Mouse (Mus musculus): ENCODE results near the gene Chrnd. TPM values are rescaled to one million over a fixed set of nuclear protein-coding genes. Genes with fewer than 3 reads are reported as not detected.
A peak's percentile ranks its signal among the peaks of the same experiment; 100 is the strongest.

Chrnd gene
- polyA plus RNA-seq, 1 experiment from 2014 or later = not detected

DNA sequence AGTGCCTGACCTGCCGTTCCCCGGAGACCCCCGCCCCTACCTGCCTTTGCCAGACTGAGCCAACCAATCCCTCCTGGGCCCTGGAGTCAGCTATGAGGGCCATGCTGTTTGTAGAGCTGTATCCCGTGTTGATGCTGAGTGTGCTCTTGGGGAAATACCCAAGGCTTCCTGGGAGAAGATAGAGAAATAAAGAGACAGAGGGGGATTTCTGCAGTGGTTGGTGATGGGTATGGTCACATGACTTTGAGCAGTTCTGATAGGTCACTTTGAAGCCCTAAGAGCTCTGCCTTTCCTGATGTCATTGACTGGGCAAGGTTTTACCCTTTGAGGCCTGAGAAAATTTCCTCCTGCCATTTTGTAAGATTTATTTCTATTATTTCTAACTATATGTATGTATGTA, 21.0 kb downstream of the Chrnd start:
- ATAC-seq = no peak
- H3K4me3 ChIP-seq (replicated peaks) = no peak overlapping the region
- H3K4me2 ChIP-seq (replicated peaks) = no peak overlapping the region
- peaks cover 26% of the 10 kb centered on the region for H3K4me1 ChIP-seq (replicated peaks)
- WGBS = 82% methylated on average over 4 of the region's 4 CpGs
- H3K9me3 ChIP-seq = no peaks in the 10 kb centered on the region
- H3K27me3 ChIP-seq = peaks cover 16% of the 10 kb centered on the region
- no peak overlapping the region for H3K27ac ChIP-seq
- H3K36me3 ChIP-seq = no peaks in the 10 kb centered on the region
- H3K9ac ChIP-seq (replicated peaks) = no peak overlapping the region

DNA sequence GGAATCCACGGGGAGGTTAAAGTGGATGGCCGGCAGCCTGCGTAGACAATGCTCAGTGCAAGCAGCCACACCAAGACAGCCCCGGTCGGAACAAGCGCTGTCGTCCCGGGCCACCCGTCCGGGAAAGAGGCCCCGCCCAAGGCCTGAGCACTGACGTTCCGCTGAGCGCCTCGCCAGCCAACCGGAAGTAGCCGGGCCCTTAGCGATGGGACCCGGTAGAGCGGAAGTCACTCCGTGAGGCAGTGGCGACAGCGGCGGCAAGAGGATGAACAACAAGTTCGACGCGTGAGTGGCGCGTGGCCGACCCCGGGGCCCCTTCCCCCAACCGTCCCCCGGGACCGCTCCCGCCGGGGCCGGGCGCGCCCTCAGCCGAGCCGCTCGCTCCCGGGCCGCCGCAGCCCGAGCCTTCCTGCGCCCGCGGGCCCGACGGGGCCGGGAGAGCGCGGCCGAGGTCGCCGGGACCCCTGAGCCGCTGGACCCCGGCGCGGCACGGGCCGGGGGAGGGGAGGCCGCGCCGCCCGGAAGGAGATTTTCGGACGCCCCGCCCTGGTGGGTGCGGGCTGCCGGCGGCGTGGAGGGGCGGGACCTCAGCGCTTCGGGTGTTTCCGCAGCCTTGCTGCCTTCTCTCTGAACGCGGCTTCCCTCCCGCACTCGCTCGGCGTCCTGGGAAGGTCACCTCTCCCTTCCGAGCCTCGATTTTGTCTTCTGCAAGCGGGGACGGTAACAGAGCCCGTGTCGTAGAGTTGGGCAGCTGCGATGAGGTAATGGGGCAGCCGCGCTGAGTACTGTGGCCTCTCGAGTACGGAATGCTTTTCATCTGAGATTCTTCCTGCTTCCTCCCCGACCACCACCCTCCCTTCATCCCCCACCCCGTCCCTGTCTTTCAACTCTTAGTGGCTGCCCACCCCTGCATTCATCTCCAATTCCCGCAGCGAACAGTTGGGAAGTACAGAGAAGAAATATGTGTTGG, 23.6 kb downstream of the Chrnd start, which contains the start of gene Eif4e2:
TSS of gene Eif4e2 (plus strand) at position 180 of the 970 bp plus-strand sequence.
- no peaks in the 10 kb centered on the region for H3K9me3 ChIP-seq
- ATAC-seq = peak; percentile 98
- H3K4me1 ChIP-seq (replicated peaks) = peaks cover 45% of the 10 kb centered on the region
- peak within 1 kb of the TSS; percentile 78 for H3K4me2 ChIP-seq (replicated peaks)
- H3K27me3 ChIP-seq = no peaks in the 10 kb centered on the region
- peak within 1 kb of the TSS; percentile 93 for H3K9ac ChIP-seq (replicated peaks)
- peak within 1 kb of the TSS; percentile 85 for H3K4me3 ChIP-seq (replicated peaks)
- peaks cover 4% of the 10 kb centered on the region; the same call in 1 of the 2 replicates for H3K36me3 ChIP-seq
- H3K27ac ChIP-seq = peak within 1 kb of the TSS; percentile 98
- under 1% methylated on average over 82 of the region's 99 CpGs for WGBS

DNA sequence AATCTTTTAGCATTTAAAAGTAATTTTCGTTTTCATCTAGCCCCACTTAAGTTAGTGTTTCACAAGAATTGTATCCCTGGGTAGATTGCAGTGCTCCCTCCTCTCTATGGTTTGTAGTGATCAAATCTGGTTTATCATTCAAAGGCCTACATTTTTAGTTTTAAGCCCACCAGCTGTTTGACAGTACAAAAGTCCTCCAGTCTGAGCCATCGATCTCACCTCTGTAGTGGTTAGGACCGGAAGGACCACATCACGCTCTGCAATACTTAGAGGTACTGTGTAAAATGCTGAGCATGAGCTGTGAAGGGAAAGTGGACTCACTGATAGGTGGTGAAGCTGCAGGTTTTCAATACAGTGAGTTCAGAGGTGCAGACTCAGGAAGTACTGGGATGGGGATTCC, 24.3 kb downstream of the Chrnd start:
- Histone ChIP-seq H3K4me3 (replicated peaks) (peak overlapping the region; percentile 85), H3K9ac (replicated peaks) (peak overlapping the region; percentile 93), H3K4me1 (replicated peaks) (peaks cover 45% of the 10 kb centered on the region), H3K9me3 (no peaks in the 10 kb centered on the region), H3K36me3 (peaks cover 9% of the 10 kb centered on the region), H3K27me3 (no peaks in the 10 kb centered on the region), H3K4me2 (replicated peaks) (peak overlapping the region; percentile 78), H3K27ac (peak overlapping the region; percentile 98)
- no peak for ATAC-seq
- 35% methylated on average over 4 of the region's 4 CpGs for WGBS

- ATAC-seq = no peak
- peaks cover 40% of the 10 kb centered on the region for H3K36me3 ChIP-seq
- peaks cover 44% of the 10 kb centered on the region for H3K4me1 ChIP-seq (replicated peaks)
- H3K9me3 ChIP-seq = no peaks in the 10 kb centered on the region
- no peaks in the 10 kb centered on the region for H3K27me3 ChIP-seq
- no peak overlapping the region for H3K9ac ChIP-seq (replicated peaks)
- 71% methylated on average over 3 of the region's 3 CpGs for WGBS
- no peak overlapping the region for H3K4me2 ChIP-seq (replicated peaks)
- no peak overlapping the region for H3K27ac ChIP-seq
- no peak overlapping the region for H3K4me3 ChIP-seq (replicated peaks)
Measured at GRCm38 (mm10) chr1:87217938-87218337, 27.5 kb downstream of the Chrnd start.

GRCm38 (mm10) chr1:87225739-87226138, 35.3 kb downstream of the Chrnd start:
- no peaks in the 10 kb centered on the region for H3K27me3 ChIP-seq
- 93% methylated on average over 8 of the region's 8 CpGs for WGBS
- no peak overlapping the region for H3K4me2 ChIP-seq (replicated peaks)
- H3K9me3 ChIP-seq = no peaks in the 10 kb centered on the region
- H3K9ac ChIP-seq (replicated peaks) = no peak overlapping the region
- H3K4me1 ChIP-seq (replicated peaks) = no peaks in the 10 kb centered on the region
- H3K36me3 ChIP-seq = peaks cover 98% of the 10 kb centered on the region
- no peak overlapping the region for H3K27ac ChIP-seq
- no peak overlapping the region for H3K4me3 ChIP-seq (replicated peaks)
- ATAC-seq = no peak

DNA sequence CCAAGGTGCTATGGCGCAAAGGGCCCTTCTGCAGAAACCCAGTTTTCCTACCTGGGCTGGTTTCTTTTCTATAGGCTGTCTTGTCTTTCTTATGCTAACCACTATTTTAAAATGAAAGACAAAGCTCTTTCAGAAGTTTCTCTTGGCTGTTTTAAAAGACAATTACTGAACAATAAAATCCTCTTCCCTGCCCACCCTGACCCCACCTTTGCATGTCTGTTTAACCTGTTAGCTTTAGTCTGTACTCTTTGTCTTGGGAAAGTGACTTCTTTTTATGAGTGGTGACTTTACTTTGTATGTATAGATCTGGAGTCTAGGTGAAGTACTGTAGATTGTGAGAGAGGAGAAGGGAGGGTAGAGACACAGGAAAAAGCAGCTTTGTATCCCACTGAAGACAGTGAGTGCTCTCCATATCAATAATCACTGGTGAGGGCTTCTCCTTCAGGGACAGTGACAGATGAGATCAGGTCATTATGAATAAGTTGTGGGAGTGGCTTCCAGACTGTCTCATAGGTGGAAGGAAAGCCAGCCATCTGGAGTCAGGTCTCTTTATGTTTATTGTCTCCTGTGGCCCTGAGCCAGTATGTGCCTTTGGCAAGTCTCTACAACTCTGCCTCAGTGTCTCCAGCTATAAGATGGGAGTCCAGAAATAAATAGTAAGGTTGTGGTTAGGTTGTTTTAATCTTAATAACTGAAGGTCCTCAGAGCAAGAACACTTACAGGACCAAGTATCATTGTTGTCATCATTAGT, 36.2 kb downstream of the Chrnd start:
- Histone ChIP-seq H3K4me2 (replicated peaks) (no peak overlapping the region), H3K9ac (replicated peaks) (no peak overlapping the region), H3K36me3 (peaks cover 97% of the 10 kb centered on the region), H3K27ac (no peak overlapping the region), H3K4me1 (replicated peaks) (no peaks in the 10 kb centered on the region), H3K27me3 (no peaks in the 10 kb centered on the region), H3K9me3 (no peaks in the 10 kb centered on the region), H3K4me3 (replicated peaks) (no peak overlapping the region)
- WGBS = 100% methylated on average over 1 of the region's 1 CpGs
- ATAC-seq = no peak

- 92% methylated on average over 3 of the region's 3 CpGs for WGBS
- H3K4me3 ChIP-seq (replicated peaks) = no peak overlapping the region
- no peaks in the 10 kb centered on the region for H3K4me1 ChIP-seq (replicated peaks)
- H3K27me3 ChIP-seq = no peaks in the 10 kb centered on the region
- peaks cover 97% of the 10 kb centered on the region for H3K36me3 ChIP-seq
- no peak overlapping the region for H3K27ac ChIP-seq
- ATAC-seq = no peak
- H3K9me3 ChIP-seq = no peaks in the 10 kb centered on the region
- H3K4me2 ChIP-seq (replicated peaks) = no peak overlapping the region
- H3K9ac ChIP-seq (replicated peaks) = no peak overlapping the region
Measured at GRCm38 (mm10) chr1:87227160-87227550, 36.7 kb downstream of the Chrnd start.

DNA sequence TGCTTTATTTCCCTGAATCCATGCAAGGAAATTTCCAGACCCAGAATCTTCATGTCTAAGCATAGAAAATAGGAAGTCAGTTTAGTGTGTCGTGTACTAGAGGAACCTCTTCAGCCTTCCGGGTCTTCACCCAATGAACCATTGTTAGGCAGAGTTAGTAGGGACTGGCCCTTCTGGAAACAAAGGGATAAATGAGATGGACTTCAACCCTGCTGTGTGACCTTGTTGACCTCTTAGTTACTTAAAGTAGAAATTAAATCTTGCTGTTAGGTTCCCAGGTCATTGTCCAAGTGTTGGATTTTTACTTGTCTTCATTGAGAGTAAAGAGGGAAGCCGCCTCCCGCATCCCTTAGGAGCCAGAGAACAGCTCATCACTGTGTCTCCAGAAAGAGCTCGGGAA, 40.2 kb downstream of the Chrnd start:
- WGBS = 66% methylated on average over 5 of the region's 5 CpGs
- no peaks in the 10 kb centered on the region for H3K9me3 ChIP-seq
- no peak overlapping the region for H3K4me3 ChIP-seq (replicated peaks)
- no peak overlapping the region for H3K9ac ChIP-seq (replicated peaks)
- no peak overlapping the region for H3K4me2 ChIP-seq (replicated peaks)
- ATAC-seq = no peak
- no peaks in the 10 kb centered on the region for H3K27me3 ChIP-seq
- no peak overlapping the region for H3K27ac ChIP-seq
- H3K4me1 ChIP-seq (replicated peaks) = no peaks in the 10 kb centered on the region
- H3K36me3 ChIP-seq = peaks cover 97% of the 10 kb centered on the region

GRCm38 (mm10) chr1:87232197-87232596, 41.8 kb downstream of the Chrnd start:
- H3K36me3 ChIP-seq = peaks cover 97% of the 10 kb centered on the region
- no peak overlapping the region for H3K27ac ChIP-seq
- no peak overlapping the region for H3K4me2 ChIP-seq (replicated peaks)
- no peaks in the 10 kb centered on the region for H3K9me3 ChIP-seq
- H3K27me3 ChIP-seq = no peaks in the 10 kb centered on the region
- H3K4me3 ChIP-seq (replicated peaks) = no peak overlapping the region
- no peaks in the 10 kb centered on the region for H3K4me1 ChIP-seq (replicated peaks)
- no peak for ATAC-seq
- no peak overlapping the region for H3K9ac ChIP-seq (replicated peaks)
- WGBS = 61% methylated on average over 7 of the region's 7 CpGs

GRCm38 (mm10) chr1:87239056-87239455, 48.6 kb downstream of the Chrnd start:
- ATAC-seq = no peak
- Histone ChIP-seq H3K4me3 (replicated peaks) (no peak overlapping the region), H3K27ac (no peak overlapping the region), H3K9me3 (no peaks in the 10 kb centered on the region), H3K4me2 (replicated peaks) (no peak overlapping the region), H3K4me1 (replicated peaks) (no peaks in the 10 kb centered on the region), H3K9ac (replicated peaks) (no peak overlapping the region), H3K36me3 (peaks cover 56% of the 10 kb centered on the region), H3K27me3 (no peaks in the 10 kb centered on the region)
- WGBS = 85% methylated on average over 8 of the region's 8 CpGs

DNA sequence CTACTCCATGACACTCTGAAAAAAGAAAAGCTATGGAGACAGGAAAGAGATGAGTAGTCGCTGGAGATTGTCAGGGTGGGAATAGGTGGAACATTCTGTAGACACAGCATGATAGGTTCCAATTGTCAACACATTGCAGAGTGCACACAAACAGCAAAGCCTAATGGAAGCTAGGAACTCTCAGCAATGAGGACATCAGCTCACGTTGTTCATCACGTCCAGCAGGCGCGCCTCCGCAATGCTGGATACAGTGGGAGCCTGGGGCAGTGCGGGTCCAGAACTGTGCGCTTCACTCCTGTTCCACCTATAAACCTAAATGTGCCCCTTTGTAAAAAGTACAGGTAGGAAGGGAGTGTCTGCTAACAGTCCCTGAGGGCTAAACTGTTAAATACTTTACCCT, 52.6 kb downstream of the Chrnd start:
- H3K4me3 ChIP-seq (replicated peaks) = no peak overlapping the region
- no peak overlapping the region for H3K27ac ChIP-seq
- H3K9me3 ChIP-seq = no peaks in the 10 kb centered on the region
- no peak overlapping the region for H3K4me2 ChIP-seq (replicated peaks)
- H3K36me3 ChIP-seq = peaks cover 18% of the 10 kb centered on the region
- no peaks in the 10 kb centered on the region for H3K27me3 ChIP-seq
- 93% methylated on average over 8 of the region's 8 CpGs for WGBS
- H3K9ac ChIP-seq (replicated peaks) = no peak overlapping the region
- ATAC-seq = no peak
- H3K4me1 ChIP-seq (replicated peaks) = 0 out of 2 replicates have a peak, but pooled peaks cover 6% of the 10 kb centered on the region

- H3K9me3 ChIP-seq = no peaks in the 10 kb centered on the region
- H3K27ac ChIP-seq = no peak overlapping the region
- H3K27me3 ChIP-seq = no peaks in the 10 kb centered on the region
- 0 out of 2 replicates have a peak, but pooled peaks cover under 1% of the 10 kb centered on the region for H3K36me3 ChIP-seq
- no peak overlapping the region for H3K9ac ChIP-seq (replicated peaks)
- H3K4me1 ChIP-seq (replicated peaks) = 0 out of 2 replicates have a peak, but pooled peaks cover 6% of the 10 kb centered on the region
- no peak overlapping the region for H3K4me3 ChIP-seq (replicated peaks)
- no peak overlapping the region for H3K4me2 ChIP-seq (replicated peaks)
- no peak for ATAC-seq
- 48% methylated on average over 1 of the region's 1 CpGs for WGBS
Measured at GRCm38 (mm10) chr1:87245430-87245829, 55.0 kb downstream of the Chrnd start.

All from midbrain, embryonic 13.5 days (tissue).